Mouse (Mus musculus): ENCODE results near the gene Cd274.

The Cd274 gene

GRCm38 (mm10) chr19:29430516-29430915 lies 63.3 kb downstream of the Cd274 start:
- in situ Hi-C loops (cut with MboI), result no loop called here

- in situ Hi-C loops (cut with MboI), result no loop called here
Measured at GRCm38 (mm10) chr19:29430953-29431352, 63.7 kb downstream of the Cd274 start.

- in situ Hi-C loops (cut with MboI), result no loop called here
Measured at GRCm38 (mm10) chr19:29436793-29437479, 69.7 kb downstream of the Cd274 start.
